Mouse (Mus musculus) cortical plate, adult 2 months (tissue): ENCODE measurements around the gene Fam118a. TPM values are rescaled to one million over a fixed set of nuclear protein-coding genes. Genes with fewer than 3 reads are reported as not detected.

Experiments
- H3K27ac ChIP-seq: fragments of 200-500 bp; 2 replicates; pipeline ENCODE4 v1.5.1; 2012; ENCODE audit warnings: low read length, control low read depth, inconsistent platforms; ENCODE audit not compliant: insufficient read depth
- H3K4me1 ChIP-seq: fragments of 200-500 bp; 2 replicates; pipeline ENCODE4 v1.6.1; 2011; ENCODE audit warnings: low read length; ENCODE audit not compliant: control insufficient read depth, insufficient read depth
- H3K4me3 ChIP-seq: fragments of 200-500 bp; 2 replicates; pipeline ENCODE4 v1.5.1; 2011; ENCODE audit warnings: mild to moderate bottlenecking, low read length, control low read depth; ENCODE audit not compliant: insufficient read depth
- CTCF ChIP-seq: fragments of 200-500 bp; IDR thresholded peaks from 2 replicates; pipeline ENCODE4 v1.5.1; 2011; ENCODE audit warnings: mild to moderate bottlenecking, control low read depth, low read length; ENCODE audit not compliant: insufficient read depth; ENCODE audit errors: extremely low read depth
- POLR2A ChIP-seq: fragments of 200-500 bp; IDR thresholded peaks from 2 replicates; pipeline ENCODE4 v1.6.1; 2011; ENCODE audit warnings: mild to moderate bottlenecking, low read length, control low read depth; ENCODE audit not compliant: insufficient read depth; ENCODE audit errors: extremely low read depth
- polyA plus RNA-seq: library from polyadenylated mRNA; depleted of rRNA; stranded (reverse); fragments of >200 nt; gene quantifications from 2 replicates; pipeline ENCODE4 v1.2.3, GENCODE M21; 2012; rRNA removed

Fam118a gene
- polyA plus RNA-seq, 1 experiment: 14.2 TPM

GRCm38 (mm10) chr15:85055186-85055585 is 26.4 kb downstream of the Fam118a start:
- TF ChIP-seq CTCF (no peak), POLR2A (no peak)
- H3K27ac ChIP-seq: no peak overlapping the region
- H3K4me1 ChIP-seq: no peaks in the 10 kb centered on the region
- no peak overlapping the region for H3K4me3 ChIP-seq

- H3K4me1 ChIP-seq: no peaks in the 10 kb centered on the region
- H3K27ac ChIP-seq: no peak overlapping the region
- TF ChIP-seq POLR2A: no peak
- TF ChIP-seq CTCF: no peak
- H3K4me3 ChIP-seq: no peak overlapping the region
These were observed 34.7 kb downstream of the Fam118a start for GRCm38 (mm10) chr15:85063421-85063820.

- TF ChIP-seq CTCF (peak; percentile 60; the same call in 1 of the 2 replicates), POLR2A (no peak)
- Histone ChIP-seq H3K4me3 (no peak overlapping the region), H3K27ac (no peak overlapping the region), H3K4me1 (no peaks in the 10 kb centered on the region)
These were observed 41.8 kb downstream of the Fam118a start for GRCm38 (mm10) chr15:85070561-85070960.

GRCm38 (mm10) chr15:85072651-85073050 is 43.9 kb downstream of the Fam118a start:
- Histone ChIP-seq H3K4me3 (no peak overlapping the region), H3K27ac (no peak overlapping the region), H3K4me1 (no peaks in the 10 kb centered on the region)
- no peak for TF ChIP-seq POLR2A
- TF ChIP-seq CTCF: no peak

- H3K27ac ChIP-seq: no peak overlapping the region
- TF ChIP-seq POLR2A: no peak
- TF ChIP-seq CTCF: no peak
These were observed 56.9 kb downstream of the Fam118a start for GRCm38 (mm10) chr15:85085641-85086040.

More at GRCm38 (mm10) chr15:85085641-85086040, 56.9 kb downstream of the Fam118a start:
- H3K4me1 ChIP-seq: no peaks in the 10 kb centered on the region
- H3K4me3 ChIP-seq: no peak overlapping the region

Other genes starting within 250 kb of the Fam118a start
- gene Phf21b, start 172.9 kb upstream of the Fam118a start, polyA plus RNA-seq: 22.9 and 30.1 TPM in 2 replicates
- 2.1 and 2.6 TPM in 2 replicates for gene Gm29666, start 108.9 kb upstream of the Fam118a start, polyA plus RNA-seq
- gene Nup50, start 105.5 kb upstream of the Fam118a start, polyA plus RNA-seq: 13.3 and 13.7 TPM in 2 replicates
- gene 5031439G07Rik, start 40.4 kb upstream of the Fam118a start, polyA plus RNA-seq: 69.1 and 69.7 TPM in 2 replicates
- gene Upk3a, start 11.8 kb upstream of the Fam118a start, polyA plus RNA-seq: 0.19 TPM in 2 replicates
- gene Smc1b, start 103.0 kb downstream of the Fam118a start, polyA plus RNA-seq: 0.02 and 0.06 TPM in 2 replicates
- gene Ribc2, start 103.1 kb downstream of the Fam118a start, polyA plus RNA-seq: 0.29 TPM in 1 of 2 replicates, not detected in the other
- 8.7 and 10.9 TPM in 2 replicates for gene Fbln1, start 177.0 kb downstream of the Fam118a start, polyA plus RNA-seq